Mouse (Mus musculus) embryonic facial prominence, embryonic 15.5 days (tissue): ENCODE results near the gene Creb3l1. TPM values are rescaled to one million over a fixed set of nuclear protein-coding genes. Genes with fewer than 3 reads are reported as not detected.
A peak's percentile ranks its signal among the peaks of the same experiment; 100 is the strongest.

Experiments
- ATAC-seq: fragments of 200-750 bp; cut with Nextera tagmentation; 2 replicates; pipeline ENCODE4 v1.8.0; 2017; ENCODE audit warnings: low read depth, moderate TSS enrichment; ENCODE audit not compliant: insufficient number of reproducible peaks, low FRiP score, low TSS enrichment
- H3K27ac ChIP-seq: fragments of 300-500 bp; sonication (generic); replicated peaks from 2 replicates; pipeline ENCODE4 v1.5.1; 2015; ENCODE audit warnings: mild to moderate bottlenecking, inconsistent platforms
- H3K27me3 ChIP-seq: fragments of 300-500 bp; sonication (generic); 2 replicates; pipeline ENCODE4 v1.6.1; 2015; ENCODE audit warnings: inconsistent platforms
- H3K36me3 ChIP-seq: fragments of 300-500 bp; sonication (generic); 2 replicates; pipeline ENCODE4 v1.6.1; 2015; ENCODE audit warnings: mild to moderate bottlenecking, inconsistent platforms
- H3K4me1 ChIP-seq: fragments of 300-500 bp; sonication (generic); 2 replicates; pipeline ENCODE4 v1.6.1; 2015; ENCODE audit warnings: inconsistent platforms
- H3K4me2 ChIP-seq: fragments of 300-500 bp; sonication (generic); replicated peaks from 2 replicates; pipeline ENCODE4 v1.6.1; 2015; ENCODE audit warnings: mild to moderate bottlenecking, inconsistent platforms
- H3K4me3 ChIP-seq: fragments of 300-500 bp; sonication (generic); replicated peaks from 2 replicates; pipeline ENCODE4 v1.5.1; 2015; ENCODE audit warnings: mild to moderate bottlenecking, inconsistent platforms
- H3K9ac ChIP-seq: fragments of 300-500 bp; sonication (generic); 2 replicates; pipeline ENCODE4 v1.6.1; 2015; ENCODE audit warnings: inconsistent platforms
- H3K9me3 ChIP-seq: fragments of 300-500 bp; sonication (generic); replicated peaks from 2 replicates; pipeline ENCODE4 v1.6.1; 2016; ENCODE audit warnings: inconsistent platforms
- WGBS: fragments of 180-500 bp; shearing (Covaris S2); methylation state at CpG from one replicate; pipeline ENCODE4 v1.1.7; 2015; 5-methylcytosine and 5-hydroxymethylcytosine counted together
- polyA plus RNA-seq: library from polyadenylated mRNA; unstranded; fragments of >200 nt; fragmentation: Nextera tagmentation; extraction: Ambion mirVana; gene quantifications from 2 replicates; pipeline ENCODE4 v1.2.1, GENCODE M21; 2015

The Creb3l1 gene
- polyA plus RNA-seq, 1 experiment from 2014 or later = 44.3 TPM

GRCm38 (mm10) chr2:91997905-91998608, 26.2 kb downstream of the Creb3l1 start:
- Histone ChIP-seq H3K4me2 (no peak overlapping the region), H3K9me3 (no peaks in the 10 kb centered on the region), H3K4me3 (no peak overlapping the region), H3K27me3 (no peaks in the 10 kb centered on the region), H3K36me3 (peaks cover 36% of the 10 kb centered on the region; the same call in 1 of the 2 replicates), H3K4me1 (no peaks in the 10 kb centered on the region), H3K27ac (no peak overlapping the region), H3K9ac (no peak overlapping the region)
- peak; percentile 56; the same call in 1 of the 2 replicates for ATAC-seq
- WGBS = 77% methylated on average over 16 of the region's 16 CpGs

GRCm38 (mm10) chr2:91996006-91996405, 28.3 kb downstream of the Creb3l1 start:
- no peak for ATAC-seq
- WGBS = 83% methylated on average over 5 of the region's 5 CpGs
- Histone ChIP-seq H3K9ac (no peak overlapping the region), H3K4me2 (no peak overlapping the region), H3K9me3 (no peaks in the 10 kb centered on the region), H3K4me1 (no peaks in the 10 kb centered on the region), H3K27ac (no peak overlapping the region), H3K4me3 (no peak overlapping the region), H3K36me3 (peaks cover 41% of the 10 kb centered on the region), H3K27me3 (no peaks in the 10 kb centered on the region)

DNA sequence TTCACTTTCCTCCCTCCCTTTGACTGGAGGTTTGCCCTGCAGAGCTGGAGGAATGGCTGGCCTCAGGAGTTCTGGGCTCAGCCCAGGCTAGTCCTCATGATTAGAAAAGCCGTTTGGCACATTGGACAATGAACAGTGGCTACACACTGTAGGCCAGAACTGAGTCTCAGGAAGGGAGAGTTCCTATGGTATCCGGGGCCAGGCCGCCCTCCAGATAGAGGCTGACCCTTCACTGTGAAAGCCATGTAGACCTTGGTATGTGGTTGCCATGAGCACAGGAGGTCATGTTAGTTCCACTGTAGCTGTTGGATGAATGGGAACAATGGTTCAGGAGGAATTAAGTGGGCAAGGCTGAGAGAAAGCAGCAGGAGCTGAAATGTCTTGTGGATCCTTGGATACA, 30.9 kb downstream of the Creb3l1 start:
- H3K9ac ChIP-seq = no peak overlapping the region
- H3K9me3 ChIP-seq = no peaks in the 10 kb centered on the region
- 76% methylated on average over 3 of the region's 3 CpGs for WGBS
- no peaks in the 10 kb centered on the region for H3K27me3 ChIP-seq
- H3K4me3 ChIP-seq = no peak overlapping the region
- no peak overlapping the region for H3K4me2 ChIP-seq
- H3K4me1 ChIP-seq = no peaks in the 10 kb centered on the region
- no peak for ATAC-seq
- no peak overlapping the region for H3K27ac ChIP-seq
- H3K36me3 ChIP-seq = peaks cover 45% of the 10 kb centered on the region

- H3K36me3 ChIP-seq = peaks cover 54% of the 10 kb centered on the region
- H3K9ac ChIP-seq = no peak overlapping the region
- H3K27me3 ChIP-seq = peaks cover 5% of the 10 kb centered on the region; the same call in 1 of the 2 replicates
- H3K4me3 ChIP-seq = no peak overlapping the region
- H3K9me3 ChIP-seq = no peaks in the 10 kb centered on the region
- no peak overlapping the region for H3K27ac ChIP-seq
- ATAC-seq = no peak
- peaks cover 6% of the 10 kb centered on the region for H3K4me1 ChIP-seq
- H3K4me2 ChIP-seq = no peak overlapping the region
These were observed 34.6 kb downstream of the Creb3l1 start for GRCm38 (mm10) chr2:91989750-91990149.

- ATAC-seq = no peak
- 2% methylated on average over 3 of the region's 3 CpGs for WGBS
- Histone ChIP-seq H3K36me3 (peaks cover 54% of the 10 kb centered on the region), H3K27me3 (peaks cover 5% of the 10 kb centered on the region; the same call in 1 of the 2 replicates), H3K9ac (no peak overlapping the region), H3K4me2 (no peak overlapping the region), H3K27ac (no peak overlapping the region), H3K9me3 (no peaks in the 10 kb centered on the region), H3K4me1 (peaks cover 14% of the 10 kb centered on the region), H3K4me3 (no peak overlapping the region)
These were observed 36.8 kb downstream of the Creb3l1 start for GRCm38 (mm10) chr2:91987542-91987941.

DNA sequence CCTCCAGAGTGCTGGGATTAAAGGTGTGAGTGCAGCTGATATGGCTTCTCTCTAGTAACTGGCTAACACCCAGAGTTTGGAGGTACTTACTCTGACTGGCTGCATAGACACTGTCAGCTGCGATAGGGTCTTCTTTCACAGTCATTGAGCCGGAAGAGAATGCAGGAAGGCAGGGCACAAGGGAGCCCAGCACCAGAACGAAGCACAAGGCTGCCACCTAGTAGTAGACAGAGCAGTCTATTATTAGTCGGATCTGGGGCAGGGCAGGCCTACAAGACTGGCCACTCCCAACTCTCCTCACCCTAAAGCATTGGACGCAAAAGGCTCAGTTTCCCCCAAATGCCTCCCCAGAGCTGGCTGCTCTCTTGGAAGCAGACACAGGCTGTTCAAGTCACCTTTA, 38.2 kb downstream of the Creb3l1 start:
- H3K27ac ChIP-seq = no peak overlapping the region
- H3K9me3 ChIP-seq = no peaks in the 10 kb centered on the region
- WGBS = 12% methylated on average over 5 of the region's 5 CpGs
- no peak overlapping the region for H3K4me2 ChIP-seq
- no peak overlapping the region for H3K4me3 ChIP-seq
- peaks cover 5% of the 10 kb centered on the region; the same call in 1 of the 2 replicates for H3K27me3 ChIP-seq
- peaks cover 43% of the 10 kb centered on the region for H3K36me3 ChIP-seq
- no peak overlapping the region for H3K9ac ChIP-seq
- no peak for ATAC-seq
- H3K4me1 ChIP-seq = peaks cover 14% of the 10 kb centered on the region

- no peak overlapping the region for H3K4me3 ChIP-seq
- H3K4me1 ChIP-seq = peaks cover 18% of the 10 kb centered on the region
- 36% methylated on average over 9 of the region's 9 CpGs for WGBS
- peaks cover 5% of the 10 kb centered on the region; the same call in 1 of the 2 replicates for H3K27me3 ChIP-seq
- no peaks in the 10 kb centered on the region for H3K9me3 ChIP-seq
- peaks cover 33% of the 10 kb centered on the region for H3K36me3 ChIP-seq
- peak; percentile 3; the same call in 1 of the 2 replicates for ATAC-seq
- H3K27ac ChIP-seq = peak overlapping the region; percentile 58
- no peak overlapping the region for H3K9ac ChIP-seq
- no peak overlapping the region for H3K4me2 ChIP-seq
These were observed 39.3 kb downstream of the Creb3l1 start for GRCm38 (mm10) chr2:91984906-91985525.

DNA sequence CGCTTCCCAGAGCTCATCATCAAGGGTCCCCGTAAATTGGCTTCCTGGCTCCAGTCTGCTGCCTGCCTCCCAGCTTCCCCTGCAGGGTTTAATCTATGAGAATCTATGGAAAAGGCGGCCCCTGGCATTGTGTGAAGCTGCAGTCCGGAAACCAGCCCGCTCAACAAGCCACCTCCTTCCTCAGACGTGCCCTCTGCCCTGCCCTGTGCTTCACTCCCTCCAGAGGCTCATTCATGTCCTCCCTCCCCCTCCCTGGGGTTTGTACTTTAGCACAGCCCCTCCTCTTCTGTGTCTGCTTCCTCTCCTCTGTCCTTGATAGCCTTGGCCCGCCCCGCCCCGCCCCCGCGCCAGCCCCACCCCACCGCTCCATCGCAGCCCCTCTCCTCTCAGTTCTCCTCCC, 39.9 kb downstream of the Creb3l1 start:
- Histone ChIP-seq H3K9ac (no peak overlapping the region), H3K36me3 (peaks cover 27% of the 10 kb centered on the region; the same call in 1 of the 2 replicates), H3K27ac (peak overlapping the region; percentile 52), H3K4me1 (peaks cover 18% of the 10 kb centered on the region), H3K4me3 (no peak overlapping the region), H3K9me3 (no peaks in the 10 kb centered on the region), H3K27me3 (peaks cover 5% of the 10 kb centered on the region; the same call in 1 of the 2 replicates), H3K4me2 (peak overlapping the region; percentile 33)
- 7% methylated on average over 9 of the region's 13 CpGs for WGBS
- peak; percentile 69 for ATAC-seq

GRCm38 (mm10) chr2:91980830-91981229, 43.5 kb downstream of the Creb3l1 start:
- no peak overlapping the region for H3K4me2 ChIP-seq
- H3K4me3 ChIP-seq = no peak overlapping the region
- peaks cover 13% of the 10 kb centered on the region; the same call in 1 of the 2 replicates for H3K36me3 ChIP-seq
- WGBS = 45% methylated on average over 5 of the region's 5 CpGs
- H3K27ac ChIP-seq = no peak overlapping the region
- H3K9ac ChIP-seq = no peak overlapping the region
- ATAC-seq = no peak
- peaks cover 32% of the 10 kb centered on the region for H3K4me1 ChIP-seq
- no peaks in the 10 kb centered on the region for H3K9me3 ChIP-seq
- peaks cover 17% of the 10 kb centered on the region for H3K27me3 ChIP-seq

- no peak overlapping the region for H3K4me3 ChIP-seq
- H3K36me3 ChIP-seq = peaks cover 10% of the 10 kb centered on the region; the same call in 1 of the 2 replicates
- no peak overlapping the region for H3K27ac ChIP-seq
- WGBS = 14% methylated on average over 4 of the region's 4 CpGs
- no peak overlapping the region for H3K9ac ChIP-seq
- H3K4me1 ChIP-seq = peaks cover 36% of the 10 kb centered on the region
- no peak overlapping the region for H3K4me2 ChIP-seq
- no peak for ATAC-seq
- peaks cover 23% of the 10 kb centered on the region for H3K27me3 ChIP-seq
- H3K9me3 ChIP-seq = no peaks in the 10 kb centered on the region
These were observed 44.1 kb downstream of the Creb3l1 start for GRCm38 (mm10) chr2:91980245-91980644.

DNA sequence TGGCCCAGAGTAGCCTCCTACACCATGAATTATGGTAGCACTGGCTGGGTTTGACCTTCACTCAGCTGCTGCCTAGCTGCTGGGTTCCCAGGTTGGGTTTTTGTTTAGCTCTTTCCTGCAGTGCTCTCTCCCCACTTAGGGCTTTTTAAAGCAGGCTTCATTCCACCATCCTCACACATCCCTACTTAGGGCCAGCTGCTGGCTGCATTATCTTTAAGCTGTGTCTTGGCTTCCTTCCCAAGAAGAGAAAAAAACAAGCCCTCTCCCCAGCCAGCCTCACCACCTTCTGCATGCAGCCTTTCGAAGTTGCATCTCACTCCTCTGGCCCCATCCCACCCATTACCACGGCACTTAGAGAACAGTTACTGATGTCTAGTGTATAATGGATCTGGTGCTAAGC, 45.8 kb downstream of the Creb3l1 start:
- no peak overlapping the region for H3K9ac ChIP-seq
- 20% methylated on average over 2 of the region's 2 CpGs for WGBS

More for the DNA sequence above, 45.8 kb downstream of the Creb3l1 start:
- Histone ChIP-seq H3K9me3 (no peaks in the 10 kb centered on the region), H3K4me1 (peaks cover 24% of the 10 kb centered on the region), H3K4me3 (no peak overlapping the region), H3K36me3 (peaks cover 8% of the 10 kb centered on the region; the same call in 1 of the 2 replicates), H3K27ac (peak overlapping the region; percentile 30; the same call in 1 of the 2 replicates), H3K4me2 (no peak overlapping the region), H3K27me3 (peaks cover 37% of the 10 kb centered on the region)
- peak; percentile 18; the same call in 1 of the 2 replicates for ATAC-seq
